Mouse (Mus musculus) thymus, adult 2 months (tissue): ENCODE measurements at regions not wholly inside any gene's neighbourhood (a gene's known extent, or its start where the extent isn't known, plus 50 kb on each side); places are given as distances from the start of the nearest gene placed in this dataset.

Experiments
- DNase-seq: peaks from one replicate; pipeline ENCODE4 v3.0.0; 2021
- H3K27ac ChIP-seq: fragments of 200-500 bp; 2 replicates; pipeline ENCODE4 v1.5.1; 2012; ENCODE audit warnings: low read length, control low read depth; ENCODE audit not compliant: control insufficient read depth, insufficient read depth
- H3K27me3 ChIP-seq: fragments of 200-500 bp; 2 replicates; pipeline ENCODE4 v1.6.1; 2012; ENCODE audit warnings: mild to moderate bottlenecking, low read length, moderate library complexity, mixed read lengths; ENCODE audit not compliant: control insufficient read depth, insufficient read depth
- H3K36me3 ChIP-seq: fragments of 200-500 bp; 2 replicates; pipeline ENCODE4 v1.6.1; 2012; ENCODE audit warnings: mild to moderate bottlenecking, low read length, moderate library complexity; ENCODE audit not compliant: control insufficient read depth, insufficient read depth
- H3K4me1 ChIP-seq: fragments of 200-500 bp; replicated peaks from 2 replicates; pipeline ENCODE4 v1.6.1; 2012; ENCODE audit warnings: low read length; ENCODE audit not compliant: control insufficient read depth, insufficient read depth
- H3K4me3 ChIP-seq: fragments of 200-500 bp; 2 replicates; pipeline ENCODE4 v1.5.1; 2012; ENCODE audit warnings: mild to moderate bottlenecking, low read length, control low read depth, moderate library complexity; ENCODE audit not compliant: control insufficient read depth, insufficient read depth
- CTCF ChIP-seq: fragments of 200-500 bp; IDR thresholded peaks from 2 replicates; pipeline ENCODE4 v1.5.1; 2012; ENCODE audit warnings: mild to moderate bottlenecking, control low read depth, low read length, moderate library complexity, borderline replicate concordance; ENCODE audit not compliant: control insufficient read depth, poor library complexity, insufficient read depth; ENCODE audit errors: extremely low read depth
- POLR2A ChIP-seq: fragments of 200-500 bp; IDR thresholded peaks from 2 replicates; pipeline ENCODE4 v1.6.1; 2012; ENCODE audit warnings: mild to moderate bottlenecking, low read length, control low read depth, moderate library complexity; ENCODE audit not compliant: control insufficient read depth, poor library complexity, insufficient read depth; ENCODE audit errors: extremely low read depth
- WGBS: fragments of 180-500 bp; shearing (Covaris S2); methylation state at CpG from one replicate; pipeline ENCODE4 v1.1.7; 2018; 5-methylcytosine and 5-hydroxymethylcytosine counted together

GRCm38 (mm10) chr4:53227771-53228170 lies 68.1 kb upstream of the Abca1 start:
- DNase-seq, result no peak
- no peak for TF ChIP-seq CTCF
- TF ChIP-seq POLR2A, result no peak
- Histone ChIP-seq H3K27me3 (no peaks in the 10 kb centered on the region), H3K4me3 (no peak overlapping the region), H3K36me3 (no peaks in the 10 kb centered on the region), H3K4me1 (peaks cover 5% of the 10 kb centered on the region), H3K27ac (no peak overlapping the region)
- 17% methylated on average over 8 of the region's 8 CpGs for WGBS

GRCm38 (mm10) chr4:53227071-53227470 lies 67.4 kb upstream of the Abca1 start:
- no peak overlapping the region for H3K4me3 ChIP-seq
- no peaks in the 10 kb centered on the region for H3K36me3 ChIP-seq
- H3K27ac ChIP-seq, result no peak overlapping the region
- 89% methylated on average over 1 of the region's 1 CpGs for WGBS
- DNase-seq, result no peak
- no peaks in the 10 kb centered on the region for H3K27me3 ChIP-seq
- no peak for TF ChIP-seq CTCF
- peaks cover 5% of the 10 kb centered on the region for H3K4me1 ChIP-seq

DNA sequence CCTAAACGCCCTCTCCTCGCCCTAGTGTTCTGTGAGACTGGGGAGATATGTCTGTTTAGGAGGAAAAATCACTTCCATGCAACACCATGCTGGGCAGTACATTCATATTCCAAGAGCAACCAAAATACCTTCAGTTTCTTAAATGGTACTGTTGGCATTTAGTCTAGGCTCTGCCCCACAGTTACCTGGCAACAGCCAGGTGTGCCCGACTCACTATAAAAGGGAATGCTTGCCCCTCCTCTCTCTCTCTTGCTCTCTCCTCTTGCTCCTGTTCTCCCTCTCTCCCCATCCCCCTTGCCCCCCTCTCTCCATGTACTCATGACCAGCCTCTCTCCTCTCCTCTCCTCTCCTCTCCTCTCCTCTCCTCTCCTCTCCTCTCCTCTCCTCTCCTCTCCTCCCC lies 66.7 kb upstream of the Abca1 start:
- TF ChIP-seq CTCF (no peak), POLR2A (no peak)
- WGBS, result 94% methylated on average over 3 of the region's 3 CpGs
- Histone ChIP-seq H3K27ac (no peak overlapping the region), H3K36me3 (no peaks in the 10 kb centered on the region), H3K4me1 (peaks cover 5% of the 10 kb centered on the region), H3K27me3 (no peaks in the 10 kb centered on the region), H3K4me3 (no peak overlapping the region)
- DNase-seq, result no peak

DNA sequence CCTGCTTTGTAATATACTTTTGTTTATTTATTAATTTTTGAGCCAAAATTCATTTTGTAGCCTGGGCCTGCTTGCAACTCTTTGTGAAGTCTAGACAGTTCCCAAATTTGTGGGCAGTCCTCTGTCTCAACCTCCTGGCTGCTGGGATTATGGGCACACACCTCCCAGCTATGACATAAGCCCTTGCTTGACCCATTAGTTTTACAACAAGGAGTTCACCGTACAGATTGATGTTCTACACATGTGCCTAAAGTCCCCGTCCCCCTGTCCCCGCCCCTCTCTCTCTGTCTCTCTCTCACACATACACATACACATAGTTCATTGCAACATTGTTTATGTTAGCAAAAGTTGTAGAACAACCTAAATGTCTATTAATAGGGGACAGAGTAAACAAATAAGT lies 63.7 kb upstream of the Abca1 start:
- H3K4me1 ChIP-seq, result peaks cover 15% of the 10 kb centered on the region
- TF ChIP-seq POLR2A (no peak), CTCF (no peak)
- DNase-seq, result no peak
- no peaks in the 10 kb centered on the region for H3K36me3 ChIP-seq
- H3K27me3 ChIP-seq, result no peaks in the 10 kb centered on the region
- no peak overlapping the region for H3K27ac ChIP-seq
- no peak overlapping the region for H3K4me3 ChIP-seq
- WGBS, result 96% methylated on average over 3 of the region's 3 CpGs

- Histone ChIP-seq H3K4me1 (peaks cover 18% of the 10 kb centered on the region), H3K27me3 (no peaks in the 10 kb centered on the region), H3K27ac (no peak overlapping the region), H3K4me3 (no peak overlapping the region), H3K36me3 (no peaks in the 10 kb centered on the region)
- DNase-seq, result no peak
- WGBS, result 95% methylated on average over 4 of the region's 4 CpGs
- TF ChIP-seq POLR2A (no peak), CTCF (no peak)
These were observed 61.1 kb upstream of the Abca1 start for GRCm38 (mm10) chr4:53220809-53221208.

- Histone ChIP-seq H3K4me1 (peaks cover 18% of the 10 kb centered on the region), H3K4me3 (no peak overlapping the region), H3K27me3 (no peaks in the 10 kb centered on the region), H3K27ac (no peak overlapping the region), H3K36me3 (no peaks in the 10 kb centered on the region)
- no peak for DNase-seq
- 86% methylated on average over 3 of the region's 3 CpGs for WGBS
- TF ChIP-seq CTCF (no peak), POLR2A (no peak)
These were observed 59.7 kb upstream of the Abca1 start for GRCm38 (mm10) chr4:53219351-53219750.

GRCm38 (mm10) chr4:53218752-53219151 lies 59.1 kb upstream of the Abca1 start:
- DNase-seq, result no peak
- H3K4me1 ChIP-seq, result peaks cover 18% of the 10 kb centered on the region
- H3K4me3 ChIP-seq, result no peak overlapping the region
- no peaks in the 10 kb centered on the region for H3K27me3 ChIP-seq
- H3K36me3 ChIP-seq, result no peaks in the 10 kb centered on the region
- TF ChIP-seq CTCF (no peak), POLR2A (no peak)
- 51% methylated on average over 7 of the region's 7 CpGs for WGBS
- peak overlapping the region; percentile 35; the same call in 1 of the 2 replicates for H3K27ac ChIP-seq
